Mouse (Mus musculus) hindbrain, embryonic 10.5 days (tissue): ENCODE measurements around the gene Chrm3. TPM values are rescaled to one million over a fixed set of nuclear protein-coding genes. Genes with fewer than 3 reads are reported as not detected.

Experiments
- DNase-seq: peaks from one replicate; pipeline ENCODE4 v3.0.0-alpha.2; 2017; ENCODE audit warnings: low spot score
- H3K27ac ChIP-seq: fragments of 300-500 bp; sonication (generic); 2 replicates; pipeline ENCODE4 v1.5.1; 2016; ENCODE audit warnings: mild to moderate bottlenecking, moderate library complexity
- H3K27me3 ChIP-seq: fragments of 300-500 bp; sonication (generic); 2 replicates; pipeline ENCODE4 v1.6.1; 2016; ENCODE audit warnings: mild to moderate bottlenecking; ENCODE audit not compliant: poor library complexity, insufficient read depth, severe bottlenecking
- H3K36me3 ChIP-seq: fragments of 300-500 bp; sonication (generic); 2 replicates; pipeline ENCODE4 v1.6.1; 2016; ENCODE audit warnings: mild to moderate bottlenecking, moderate library complexity
- H3K4me1 ChIP-seq: fragments of 300-500 bp; sonication (generic); replicated peaks from 2 replicates; pipeline ENCODE4 v1.6.1; 2016; ENCODE audit warnings: mild to moderate bottlenecking
- H3K4me3 ChIP-seq: fragments of 300-500 bp; sonication (generic); 2 replicates; pipeline ENCODE4 v1.5.1; 2016; ENCODE audit warnings: mild to moderate bottlenecking, moderate library complexity
- H3K9me3 ChIP-seq: fragments of 300-500 bp; sonication (generic); 2 replicates; pipeline ENCODE4 v1.6.1; 2016; ENCODE audit warnings: mild to moderate bottlenecking, moderate library complexity
- WGBS: fragments of 180-500 bp; shearing (Covaris S2); methylation state at CpG from one replicate; pipeline ENCODE4 v1.1.7; 2016; 5-methylcytosine and 5-hydroxymethylcytosine counted together
- polyA plus RNA-seq: library from polyadenylated mRNA; unstranded; fragments of >200 nt; fragmentation: Nextera tagmentation; extraction: Ambion mirVana; gene quantifications from 2 replicates; pipeline ENCODE4 v1.2.1, GENCODE M21; 2016

Gene Chrm3
- polyA plus RNA-seq, 1 experiment from 2014 or later, result 0.41 TPM

DNA sequence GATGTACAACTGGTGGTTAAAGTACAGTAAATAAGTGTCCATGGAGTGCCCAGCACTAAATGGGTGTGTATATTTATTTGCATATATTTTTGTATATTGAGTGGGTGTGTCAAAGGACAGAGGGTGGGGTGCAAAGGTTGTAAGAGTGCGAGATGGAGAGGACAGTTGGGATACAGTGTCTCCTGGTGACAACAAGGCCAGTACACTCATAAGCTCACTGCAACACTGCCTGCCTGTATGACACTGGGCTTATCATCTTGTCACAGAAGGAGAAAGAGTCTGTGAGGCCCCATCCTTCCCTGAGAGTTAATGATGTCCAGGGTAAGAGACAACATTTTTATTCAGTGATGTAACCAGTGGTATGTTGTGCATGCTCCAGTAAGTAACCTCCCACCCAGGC is 439.5 kb downstream of the Chrm3 start:
- no peak for DNase-seq
- Histone ChIP-seq H3K27me3 (no peaks in the 10 kb centered on the region), H3K27ac (no peak overlapping the region), H3K4me3 (no peak overlapping the region), H3K9me3 (no peaks in the 10 kb centered on the region), H3K4me1 (no peaks in the 10 kb centered on the region), H3K36me3 (no peaks in the 10 kb centered on the region)
- 76% methylated on average over 1 of the region's 1 CpGs for WGBS

DNA sequence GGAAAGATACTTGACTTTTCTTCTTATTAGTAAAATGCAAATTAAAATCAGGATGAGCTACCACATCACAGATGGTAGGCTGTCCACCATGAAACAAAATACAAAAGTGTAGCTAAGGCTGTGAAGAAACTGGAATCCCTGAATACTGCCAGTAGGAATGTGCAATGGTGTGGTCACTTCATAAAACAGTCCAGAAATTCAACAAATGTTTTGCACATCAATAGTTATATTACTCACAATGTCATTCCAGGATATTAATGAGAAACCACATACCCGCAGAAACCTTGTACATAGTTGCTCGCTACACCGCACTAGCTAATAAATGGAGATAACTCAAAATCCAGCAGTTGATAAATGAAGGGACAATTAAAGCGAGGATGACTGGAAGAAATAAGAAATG is 447.9 kb downstream of the Chrm3 start:
- WGBS, result 92% methylated on average over 4 of the region's 4 CpGs
- Histone ChIP-seq H3K27me3 (no peaks in the 10 kb centered on the region), H3K4me1 (no peaks in the 10 kb centered on the region), H3K9me3 (no peaks in the 10 kb centered on the region), H3K36me3 (no peaks in the 10 kb centered on the region), H3K27ac (no peak overlapping the region), H3K4me3 (no peak overlapping the region)
- DNase-seq, result no peak

GRCm38 (mm10) chr13:9908707-9909106 is 451.9 kb downstream of the Chrm3 start:
- no peak for DNase-seq
- Histone ChIP-seq H3K27ac (no peak overlapping the region), H3K4me3 (no peak overlapping the region), H3K27me3 (no peaks in the 10 kb centered on the region), H3K4me1 (no peaks in the 10 kb centered on the region), H3K36me3 (no peaks in the 10 kb centered on the region), H3K9me3 (peaks cover 4% of the 10 kb centered on the region; the same call in 1 of the 2 replicates)
- 86% methylated on average over 2 of the region's 2 CpGs for WGBS

- no peak for DNase-seq
- Histone ChIP-seq H3K4me3 (no peak overlapping the region), H3K27me3 (no peaks in the 10 kb centered on the region), H3K27ac (no peak overlapping the region), H3K4me1 (no peaks in the 10 kb centered on the region), H3K9me3 (peaks cover 5% of the 10 kb centered on the region; the same call in 1 of the 2 replicates), H3K36me3 (no peaks in the 10 kb centered on the region)
- 83% methylated on average over 3 of the region's 3 CpGs for WGBS
Observed at GRCm38 (mm10) chr13:9907202-9907601, 453.4 kb downstream of the Chrm3 start.

DNA sequence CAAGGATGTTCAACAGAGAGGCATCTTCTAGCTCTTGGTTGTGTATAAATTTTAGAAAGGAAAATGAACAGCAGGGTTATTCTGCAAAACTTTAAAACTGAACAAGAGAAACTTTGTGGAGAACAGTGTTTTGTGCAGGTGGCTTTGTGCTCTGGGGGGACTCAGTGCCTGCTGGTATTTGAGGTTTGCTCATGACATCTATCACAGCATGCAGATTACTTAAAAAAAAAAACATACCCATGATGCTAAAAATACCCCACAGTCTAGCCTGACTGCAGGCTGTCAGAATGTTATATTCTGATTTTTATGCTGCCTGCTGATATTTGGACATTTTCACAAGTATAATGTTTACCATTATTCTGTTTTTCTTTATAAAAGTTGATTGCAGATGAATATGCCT is 456.2 kb downstream of the Chrm3 start:
- Histone ChIP-seq H3K4me1 (no peaks in the 10 kb centered on the region), H3K4me3 (no peak overlapping the region), H3K9me3 (peaks cover 5% of the 10 kb centered on the region; the same call in 1 of the 2 replicates), H3K36me3 (no peaks in the 10 kb centered on the region), H3K27ac (no peak overlapping the region), H3K27me3 (no peaks in the 10 kb centered on the region)
- DNase-seq, result no peak

- H3K9me3 ChIP-seq, result peaks cover 5% of the 10 kb centered on the region; the same call in 1 of the 2 replicates
- WGBS, result 91% methylated on average over 5 of the region's 5 CpGs
- H3K36me3 ChIP-seq, result no peaks in the 10 kb centered on the region
- H3K27me3 ChIP-seq, result no peaks in the 10 kb centered on the region
- no peaks in the 10 kb centered on the region for H3K4me1 ChIP-seq
- no peak for DNase-seq
- H3K27ac ChIP-seq, result no peak overlapping the region
- no peak overlapping the region for H3K4me3 ChIP-seq
Observed at GRCm38 (mm10) chr13:9900653-9901385, 459.8 kb downstream of the Chrm3 start.

- no peak for DNase-seq
Observed at GRCm38 (mm10) chr13:9898664-9899369, 461.8 kb downstream of the Chrm3 start.

DNA sequence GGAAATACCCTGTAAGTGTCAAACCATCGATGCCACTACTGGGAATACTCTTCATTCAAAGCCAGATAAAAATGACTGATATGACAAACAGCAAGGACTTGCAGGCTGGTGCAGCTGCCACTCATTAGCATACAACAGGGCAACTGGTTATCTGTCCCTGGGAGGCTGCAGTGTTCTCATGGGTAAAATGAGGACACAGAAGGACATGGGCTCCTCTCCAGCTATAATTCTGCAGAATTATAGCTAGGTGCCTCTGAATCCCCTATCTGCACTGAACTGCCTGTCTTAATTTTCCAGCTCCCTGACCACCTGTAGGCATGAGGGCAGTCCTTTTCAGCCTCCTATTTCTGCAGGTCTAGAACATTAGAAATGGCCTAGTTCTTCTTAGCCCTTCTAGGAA is 463.4 kb downstream of the Chrm3 start:
- no peaks in the 10 kb centered on the region for H3K36me3 ChIP-seq
- no peaks in the 10 kb centered on the region for H3K9me3 ChIP-seq
- H3K27ac ChIP-seq, result no peak overlapping the region
- no peak for DNase-seq
- 70% methylated on average over 1 of the region's 1 CpGs for WGBS
- H3K4me1 ChIP-seq, result no peaks in the 10 kb centered on the region
- H3K27me3 ChIP-seq, result no peaks in the 10 kb centered on the region
- H3K4me3 ChIP-seq, result no peak overlapping the region

More at GRCm38 (mm10) chr13:9898664-9899369, 461.8 kb downstream of the Chrm3 start:
- no peaks in the 10 kb centered on the region for H3K4me1 ChIP-seq
- no peaks in the 10 kb centered on the region for H3K36me3 ChIP-seq
- WGBS, result 78% methylated on average over 3 of the region's 3 CpGs
- no peak overlapping the region for H3K27ac ChIP-seq
- peaks cover 2% of the 10 kb centered on the region; the same call in 1 of the 2 replicates for H3K9me3 ChIP-seq
- H3K27me3 ChIP-seq, result no peaks in the 10 kb centered on the region
- no peak overlapping the region for H3K4me3 ChIP-seq

DNA sequence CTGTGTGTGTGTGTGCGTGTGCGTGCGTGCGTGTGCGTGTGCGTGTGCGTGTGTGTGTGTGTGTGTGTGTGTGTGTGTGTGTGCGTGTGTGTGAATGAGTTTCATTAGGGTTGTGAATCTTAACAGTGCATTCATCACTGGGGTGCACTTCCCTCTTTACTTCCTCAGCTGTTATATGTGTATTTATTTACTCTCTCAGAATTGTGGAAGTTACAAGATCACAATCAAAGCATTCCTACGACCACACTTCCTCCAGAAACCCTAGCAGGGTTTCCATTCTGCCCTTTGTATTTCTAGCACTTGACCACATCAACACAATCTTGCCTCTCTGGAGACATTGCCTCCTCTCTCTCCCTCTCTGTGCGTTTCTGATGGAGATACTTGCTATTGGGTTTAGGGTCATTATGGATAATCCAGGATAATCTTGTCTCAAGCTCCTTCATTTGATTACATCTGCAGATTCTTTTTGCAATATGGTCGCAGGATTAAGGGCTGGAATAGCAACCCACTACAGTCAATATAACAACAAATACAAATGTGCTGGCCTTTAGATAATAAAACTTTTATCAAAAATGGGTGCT is 465.5 kb downstream of the Chrm3 start:
- no peak overlapping the region for H3K4me3 ChIP-seq
- no peak for DNase-seq
- H3K4me1 ChIP-seq, result no peaks in the 10 kb centered on the region
- no peaks in the 10 kb centered on the region for H3K27me3 ChIP-seq
- H3K9me3 ChIP-seq, result no peaks in the 10 kb centered on the region
- no peaks in the 10 kb centered on the region for H3K36me3 ChIP-seq
- 88% methylated on average over 11 of the region's 11 CpGs for WGBS
- no peak overlapping the region for H3K27ac ChIP-seq

GRCm38 (mm10) chr13:9891088-9891487 is 469.6 kb downstream of the Chrm3 start:
- H3K9me3 ChIP-seq, result no peaks in the 10 kb centered on the region
- no peaks in the 10 kb centered on the region for H3K4me1 ChIP-seq
- H3K27me3 ChIP-seq, result no peaks in the 10 kb centered on the region
- no peak overlapping the region for H3K4me3 ChIP-seq
- H3K36me3 ChIP-seq, result no peaks in the 10 kb centered on the region
- H3K27ac ChIP-seq, result no peak overlapping the region
- DNase-seq, result no peak
- 92% methylated on average over 1 of the region's 1 CpGs for WGBS

- WGBS, result 52% methylated on average over 5 of the region's 5 CpGs
- Histone ChIP-seq H3K36me3 (no peaks in the 10 kb centered on the region), H3K27me3 (no peaks in the 10 kb centered on the region), H3K4me3 (no peak overlapping the region), H3K27ac (no peak overlapping the region), H3K9me3 (no peaks in the 10 kb centered on the region), H3K4me1 (no peaks in the 10 kb centered on the region)
- no peak for DNase-seq
Observed at GRCm38 (mm10) chr13:9890460-9890859, 470.2 kb downstream of the Chrm3 start.

DNA sequence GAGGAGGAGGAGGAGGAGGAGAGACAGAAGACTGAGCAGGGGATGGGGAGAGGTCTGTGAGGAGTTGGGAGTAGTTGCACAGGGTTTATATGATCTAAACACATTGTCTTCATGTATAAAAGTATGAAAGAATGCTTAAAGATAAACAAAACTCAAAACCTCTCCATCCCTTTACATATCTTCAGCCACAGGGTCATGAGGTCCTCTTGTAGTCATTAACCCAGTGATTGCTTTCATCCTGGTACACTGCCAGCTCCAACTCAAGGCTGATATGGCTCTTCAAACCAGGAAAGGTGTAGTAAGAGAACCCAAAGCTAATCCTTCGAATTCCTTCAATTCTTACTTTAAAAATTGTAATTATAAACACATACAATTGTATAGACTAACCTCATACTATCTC is 470.7 kb downstream of the Chrm3 start:
- Histone ChIP-seq H3K9me3 (no peaks in the 10 kb centered on the region), H3K27me3 (no peaks in the 10 kb centered on the region), H3K36me3 (no peaks in the 10 kb centered on the region), H3K4me3 (no peak overlapping the region), H3K4me1 (no peaks in the 10 kb centered on the region), H3K27ac (no peak overlapping the region)
- 65% methylated on average over 1 of the region's 1 CpGs for WGBS
- DNase-seq, result no peak

DNA sequence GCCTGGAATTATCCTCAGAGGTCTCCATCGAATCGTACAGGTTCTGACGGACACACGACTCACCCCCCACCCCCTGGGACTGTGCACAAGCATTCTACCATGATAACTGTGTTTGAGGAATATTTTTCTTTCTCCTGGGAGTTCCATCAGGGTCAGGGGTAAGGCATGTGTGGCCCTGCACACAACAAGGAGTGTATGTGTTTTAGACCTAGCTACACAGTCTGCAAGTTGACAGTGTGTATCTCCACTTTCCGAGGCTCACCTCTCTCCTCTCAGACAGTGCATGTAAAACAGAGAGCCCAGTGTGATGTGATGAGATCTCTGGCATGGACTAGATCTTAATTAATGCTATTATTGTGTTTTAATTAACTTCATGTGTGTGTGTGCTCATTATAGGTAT is 472.4 kb downstream of the Chrm3 start:
- no peak overlapping the region for H3K4me3 ChIP-seq
- no peaks in the 10 kb centered on the region for H3K9me3 ChIP-seq
- H3K27me3 ChIP-seq, result no peaks in the 10 kb centered on the region
- H3K27ac ChIP-seq, result no peak overlapping the region
- no peaks in the 10 kb centered on the region for H3K4me1 ChIP-seq
- H3K36me3 ChIP-seq, result no peaks in the 10 kb centered on the region
- no peak for DNase-seq
- WGBS, result 67% methylated on average over 5 of the region's 5 CpGs
